Mouse (Mus musculus) natural killer cell, adult 2 months (primary cell): ENCODE measurements around the gene Tfap2a.

Experiments
- DNase-seq, 2 experiments: peaks; one replicate each; pipeline ENCODE4 v3.0.0; 2022; ENCODE audit warnings: low spot score in 2 of 2

The Tfap2a gene

GRCm38 (mm10) chr13:40733542-40734151 is 4.5 kb downstream of the Tfap2a start:
- no peak for DNase-seq

- DNase-seq: no peak
Measured at GRCm38 (mm10) chr13:40732816-40733541, 5.2 kb downstream of the Tfap2a start.

GRCm38 (mm10) chr13:40732085-40732484 is 6.1 kb downstream of the Tfap2a start:
- no peak for DNase-seq

GRCm38 (mm10) chr13:40731179-40731841 is 6.9 kb downstream of the Tfap2a start:
- no peak for DNase-seq

- DNase-seq: peak; percentile 17 to 22
Measured at GRCm38 (mm10) chr13:40730651-40731178, 7.5 kb downstream of the Tfap2a start.

- DNase-seq: no peak
Measured at GRCm38 (mm10) chr13:40729592-40730431, 8.4 kb downstream of the Tfap2a start.

- DNase-seq: no peak
Measured at GRCm38 (mm10) chr13:40729037-40729436, 9.1 kb downstream of the Tfap2a start.

- no peak for DNase-seq
Measured at GRCm38 (mm10) chr13:40728626-40728990, 9.6 kb downstream of the Tfap2a start.

- no peak for DNase-seq
Measured at GRCm38 (mm10) chr13:40727731-40728625, 10.2 kb downstream of the Tfap2a start.

- no peak for DNase-seq
Measured at GRCm38 (mm10) chr13:40725924-40726323, 12.3 kb downstream of the Tfap2a start.

- DNase-seq: no peak
Measured at GRCm38 (mm10) chr13:40723598-40723920, 14.6 kb downstream of the Tfap2a start.

- DNase-seq: peak; percentile 86 to 88
Measured at GRCm38 (mm10) chr13:40722741-40723597, 15.2 kb downstream of the Tfap2a start.

GRCm38 (mm10) chr13:40719741-40720082 is 18.5 kb downstream of the Tfap2a start:
- no peak for DNase-seq

GRCm38 (mm10) chr13:40719066-40719740 is 19.0 kb downstream of the Tfap2a start:
- DNase-seq: no peak

- no peak for DNase-seq
Measured at GRCm38 (mm10) chr13:40716771-40717716, 21.1 kb downstream of the Tfap2a start.

GRCm38 (mm10) chr13:40714531-40714930 is 23.6 kb downstream of the Tfap2a start:
- no peak for DNase-seq

- no peak for DNase-seq
Measured at GRCm38 (mm10) chr13:40713681-40714080, 24.5 kb downstream of the Tfap2a start.

GRCm38 (mm10) chr13:40713241-40713640 is 24.9 kb downstream of the Tfap2a start:
- no peak for DNase-seq

- no peak for DNase-seq
Measured at GRCm38 (mm10) chr13:40712526-40712832, 25.7 kb downstream of the Tfap2a start.
